Mouse (Mus musculus) CD8-positive naive resting alpha-beta T cell, adult 57 days (primary cell): Measurements from ENCODE around the gene Srms. TPM values are rescaled to one million over a fixed set of nuclear protein-coding genes. Genes with fewer than 3 reads are reported as not detected.

Experiments used
- total RNA-seq: library from RNA; stranded (reverse); gene quantifications from one replicate; pipeline ENCODE4 v1.2.4, GENCODE M21; 2023

Gene Srms
- total RNA-seq: 0.40 TPM

DNA sequence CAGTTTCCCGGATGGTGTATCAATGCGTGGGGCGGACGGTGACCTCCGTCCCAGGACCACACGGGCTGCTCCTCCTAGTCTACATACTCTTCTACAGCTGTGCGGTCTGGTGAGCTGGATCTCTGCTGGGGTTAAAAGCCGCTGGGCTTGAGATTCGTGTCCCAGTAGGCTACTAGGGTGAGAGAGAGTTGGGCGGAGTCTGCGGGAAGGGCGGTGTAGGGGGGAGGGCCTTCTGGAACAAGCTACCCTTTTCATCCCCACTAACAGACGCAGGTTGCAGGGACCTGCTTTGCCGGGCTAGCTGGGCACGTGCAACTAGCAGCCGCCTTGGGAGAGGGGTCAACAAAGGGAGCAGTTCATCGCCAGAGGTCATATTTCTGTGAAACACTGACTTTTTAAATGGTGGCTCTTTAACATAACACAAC lies at the start of gene Srms:
Srms (minus strand) TSS at position 165 of the 425 bp plus-strand sequence.

DNA sequence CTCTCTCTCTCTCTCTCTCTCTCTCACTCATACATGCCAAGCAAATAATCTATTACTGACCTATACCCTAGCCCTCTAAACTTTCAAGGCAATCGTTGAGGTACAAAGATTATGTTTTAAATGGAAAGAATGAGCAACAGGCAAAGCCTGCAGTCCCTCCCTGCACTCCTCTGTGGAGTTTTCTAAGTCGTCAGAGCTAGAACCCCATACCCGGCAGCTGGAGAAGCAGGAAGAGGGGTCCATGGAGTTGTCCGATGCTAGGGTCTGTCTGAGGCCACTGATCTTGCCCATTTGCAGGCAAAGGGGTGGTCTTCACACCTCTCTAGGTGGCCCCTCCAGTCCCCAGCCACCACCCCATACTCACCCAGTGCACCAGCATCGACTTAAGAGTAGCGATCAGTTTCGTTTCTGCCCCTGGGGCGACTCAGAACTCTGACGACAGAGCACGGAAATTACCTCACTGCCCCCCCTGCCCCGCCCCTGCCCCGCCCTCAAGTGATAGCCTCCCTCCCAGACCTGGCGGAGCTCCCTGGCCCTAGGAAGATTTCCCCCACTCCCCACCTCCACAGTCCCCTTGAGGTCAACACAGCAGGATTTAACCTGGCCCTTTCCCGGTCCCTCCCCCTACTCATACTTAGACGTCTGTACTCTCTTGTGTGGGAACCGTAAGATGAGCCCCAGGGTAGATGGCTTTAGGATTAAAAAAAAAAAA lies 28.8 kb upstream of the Srms start, which contains the start of gene Helz2:
Helz2 (minus strand) TSS at position 426 of the 712 bp plus-strand sequence.

DNA sequence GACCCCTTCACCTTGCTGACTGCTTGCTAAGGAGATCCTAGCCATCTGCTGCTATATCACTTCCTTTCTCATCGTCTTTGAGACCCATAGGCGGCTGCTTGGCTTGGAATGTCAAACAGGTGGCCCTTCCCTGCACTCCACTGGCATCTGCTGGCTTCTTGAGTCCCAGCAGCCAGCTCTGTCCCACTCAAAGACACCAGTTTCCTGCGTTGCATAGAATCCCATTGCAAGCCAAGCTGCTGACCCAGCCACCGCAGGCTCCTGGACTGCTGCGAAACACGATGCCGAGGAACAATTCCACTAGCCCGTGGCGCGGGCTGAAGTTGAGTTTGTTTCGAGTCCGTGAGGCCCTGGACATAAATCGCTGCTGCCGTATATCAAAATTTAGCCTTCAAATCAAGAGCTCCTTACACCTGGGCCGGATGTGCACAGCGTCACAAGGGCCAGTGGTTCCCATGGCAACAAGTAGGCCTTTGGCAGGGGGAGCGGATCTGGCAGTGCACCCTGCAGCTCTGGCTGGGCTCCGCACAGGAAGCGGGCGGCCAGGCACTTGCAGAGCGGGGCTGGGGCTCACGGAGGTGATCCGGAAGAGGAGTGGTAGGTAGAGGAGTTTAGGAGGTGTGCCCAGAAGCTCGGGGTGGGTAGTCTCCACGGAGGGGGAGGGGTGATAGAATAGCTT lies 6.7 kb upstream of the Srms start, which contains the start of gene Fndc11:
Fndc11 (plus strand) TSS at position 476 of the 679 bp plus-strand sequence.

DNA sequence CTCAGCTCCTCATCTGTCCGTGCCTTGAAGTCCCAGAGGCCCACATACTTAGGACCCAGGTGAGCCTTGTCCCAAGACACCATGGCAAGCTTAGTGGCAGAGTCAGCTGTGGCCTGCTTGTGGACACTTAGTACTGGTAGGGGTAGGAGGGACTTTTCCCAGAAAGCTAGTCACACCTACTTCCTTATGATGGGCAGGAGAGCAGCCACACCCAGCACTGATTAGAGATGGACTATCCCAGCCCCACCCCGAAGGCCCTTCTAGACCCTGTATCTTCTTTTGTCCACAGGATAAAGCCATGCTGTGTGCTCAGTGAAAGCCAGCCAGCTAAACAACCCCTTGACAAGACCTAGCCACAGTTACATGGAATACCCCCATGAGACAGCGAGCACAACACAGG lies 10.6 kb downstream of the Srms start, which contains the start of gene Ptk6:
Ptk6 (minus strand) TSS at position 368 of the 400 bp plus-strand sequence.

DNA sequence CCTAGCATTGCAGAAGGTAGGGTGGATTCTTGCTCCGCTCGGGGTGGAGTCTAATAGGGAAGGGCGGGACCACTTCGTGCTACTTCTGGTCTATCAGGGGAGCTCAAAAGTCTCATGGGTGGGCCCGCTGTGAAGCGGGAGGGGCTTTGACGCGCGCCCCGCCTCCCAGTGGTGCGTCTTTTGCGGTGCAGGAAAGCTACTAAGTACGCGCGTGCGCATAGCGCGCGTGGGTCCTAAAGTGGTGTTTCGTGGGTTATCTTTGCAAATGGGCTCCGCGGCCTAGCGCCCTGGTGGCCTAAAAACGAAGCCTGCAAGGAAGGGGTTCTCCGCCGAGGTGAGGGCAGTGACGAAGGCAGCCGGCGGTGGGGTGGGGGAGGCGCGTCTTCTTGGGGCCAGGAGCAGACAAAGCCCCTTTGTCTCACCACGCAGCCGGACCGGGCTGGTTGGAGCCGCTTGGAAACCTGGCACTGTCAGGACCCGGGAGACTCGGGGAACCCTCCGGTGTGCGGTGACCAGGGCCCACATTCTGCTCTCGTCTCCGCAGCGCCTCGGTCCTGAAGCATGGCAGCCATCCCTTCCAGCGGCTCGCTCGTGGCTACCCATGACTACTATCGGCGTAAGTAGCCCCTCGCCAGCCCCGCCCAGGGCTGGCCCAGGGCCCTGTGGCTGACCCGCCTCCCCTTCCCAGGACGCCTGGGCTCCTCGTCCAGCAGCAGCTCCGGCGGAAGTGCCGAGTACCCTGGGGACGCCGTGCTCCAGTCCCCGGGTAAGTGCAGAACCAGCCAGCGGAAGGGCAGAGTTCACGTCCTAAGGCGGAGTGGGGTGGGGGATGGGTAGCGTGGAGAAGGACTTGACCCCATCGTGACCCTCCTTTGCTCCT lies 25.6 kb downstream of the Srms start, which contains the start of gene Ppdpf:
Ppdpf (plus strand) TSS at position 127 of the 880 bp plus-strand sequence.

DNA sequence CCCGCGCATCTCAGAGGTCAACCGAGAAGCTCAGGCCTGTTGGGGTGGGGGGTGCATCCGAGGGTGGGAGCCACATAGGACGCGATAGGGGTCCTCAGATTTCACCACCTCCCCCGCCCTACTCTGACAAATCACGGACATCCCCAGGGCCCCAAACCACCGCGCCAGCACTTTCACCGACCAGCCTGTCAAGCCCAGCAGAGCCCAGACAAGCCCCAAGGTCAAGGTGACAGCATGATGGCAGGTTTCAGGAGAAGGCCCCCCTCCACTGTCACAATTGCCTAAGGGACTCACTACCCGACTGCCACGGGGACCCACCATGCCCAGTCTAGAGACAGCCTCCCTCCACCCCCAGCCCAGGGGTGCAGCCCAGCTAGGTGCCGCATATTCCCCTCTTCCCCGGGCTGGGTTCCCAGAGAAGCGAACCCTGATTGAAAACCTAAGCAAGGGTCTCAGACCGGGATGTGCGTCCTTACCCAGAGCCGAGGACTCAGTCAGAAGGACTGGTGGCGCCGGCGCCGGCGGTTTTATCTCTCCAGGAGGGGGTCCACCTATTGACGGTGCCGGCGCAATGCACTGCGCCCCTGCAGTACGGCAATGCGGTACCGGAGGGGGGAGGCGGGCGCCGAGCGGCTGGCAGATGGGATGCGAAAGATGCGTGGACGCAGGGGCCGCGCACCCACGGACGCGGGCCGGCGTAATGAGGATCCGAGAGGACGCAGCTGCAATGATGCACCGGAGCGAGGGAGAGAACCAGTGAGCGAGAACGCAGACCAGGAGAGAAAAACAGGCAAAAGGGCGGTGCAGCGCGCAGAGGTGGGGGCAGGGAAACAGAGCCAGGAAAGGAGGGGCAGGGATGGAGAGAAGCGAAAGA lies 56.5 kb downstream of the Srms start, which contains the start of gene Eef1a2:
Eef1a2 (minus strand) TSS at position 767 of the 874 bp plus-strand sequence.

Other genes with a start within 250 kb of the Srms start
- gene Arfgap1, start 246.0 kb downstream of the Srms start, total RNA-seq: 76.2 TPM
- gene Col20a1, start 226.7 kb downstream of the Srms start, total RNA-seq: 2.4 TPM
- gene Chrna4, start 169.6 kb downstream of the Srms start, total RNA-seq: not detected
- gene Kcnq2, start 77.9 kb downstream of the Srms start, total RNA-seq: not detected
- gene Eef1a2, start 56.2 kb downstream of the Srms start, total RNA-seq: not detected
- gene Ppdpf, start 25.9 kb downstream of the Srms start, total RNA-seq: 74.4 TPM
- not detected for gene Ptk6, start 10.4 kb downstream of the Srms start, total RNA-seq
- not detected for gene Fndc11, start 6.8 kb upstream of the Srms start, total RNA-seq
- 140 TPM for gene Helz2, start 28.8 kb upstream of the Srms start, total RNA-seq
- 31.6 TPM for gene Gmeb2, start 74.8 kb upstream of the Srms start, total RNA-seq
- not detected for gene Stmn3, start 101.3 kb upstream of the Srms start, total RNA-seq
- 146 TPM for gene Rtel1, start 106.6 kb upstream of the Srms start, total RNA-seq
- gene Zgpat, start 151.7 kb upstream of the Srms start, total RNA-seq: 110 TPM
- gene Arfrp1, start 152.2 kb upstream of the Srms start, total RNA-seq: 104 TPM
- 231 TPM for gene Lime1, start 166.9 kb upstream of the Srms start, total RNA-seq
- 0.24 TPM for gene Zbtb46, start 246.2 kb upstream of the Srms start, total RNA-seq